Mouse (Mus musculus): ENCODE measurements around the gene Gm9008.
"Not testable (repeated sequence)": the region's sequence is repeated elsewhere in the genome, so short reads cannot be mapped to it uniquely, and the experiment has no call there.

Gene Gm9008

DNA sequence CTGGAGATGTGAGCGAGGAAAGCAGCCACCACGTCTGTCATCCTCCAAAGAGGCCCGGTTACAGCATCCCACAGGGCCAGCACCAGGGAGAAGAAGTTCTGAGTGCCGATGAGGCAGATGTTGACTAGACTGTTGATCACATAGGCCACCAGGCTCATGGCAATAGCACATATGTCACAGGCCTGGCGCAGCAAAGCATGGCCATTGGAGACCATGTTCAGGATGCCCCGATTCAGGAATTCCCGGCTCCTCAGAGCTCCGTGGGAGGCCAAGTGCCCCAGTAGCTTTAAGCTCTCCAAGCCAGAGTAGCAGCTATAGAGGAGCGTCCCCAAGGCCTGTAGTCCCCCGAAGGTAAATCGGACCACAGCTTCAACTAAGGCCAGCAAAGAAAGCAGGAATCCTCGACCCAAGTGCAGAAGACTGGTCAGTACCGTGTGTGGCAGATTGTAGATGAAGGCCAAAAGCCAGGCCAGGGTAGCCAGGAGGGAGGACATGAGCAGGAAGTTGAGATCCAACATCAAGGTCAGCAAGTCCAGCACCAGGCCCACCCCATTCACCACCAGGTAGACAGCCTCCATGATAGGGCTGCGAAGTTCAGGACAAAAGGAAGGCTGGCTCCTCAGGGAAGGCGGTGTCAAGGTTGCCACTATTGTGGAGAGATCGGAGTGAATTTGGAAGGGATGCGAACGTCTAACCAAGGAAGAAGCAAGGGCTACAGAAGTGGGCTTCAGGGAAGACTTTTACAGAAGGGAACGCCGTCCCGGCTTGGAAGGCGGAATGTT is at the start of gene Gm9008:
TSS of gene Gm9008 (minus strand) at position 731 of the 782 bp plus-strand sequence.
- DNase-seq (ENCODE audit: low spot score in 2 of 2) = not testable (repeated sequence)

DNA sequence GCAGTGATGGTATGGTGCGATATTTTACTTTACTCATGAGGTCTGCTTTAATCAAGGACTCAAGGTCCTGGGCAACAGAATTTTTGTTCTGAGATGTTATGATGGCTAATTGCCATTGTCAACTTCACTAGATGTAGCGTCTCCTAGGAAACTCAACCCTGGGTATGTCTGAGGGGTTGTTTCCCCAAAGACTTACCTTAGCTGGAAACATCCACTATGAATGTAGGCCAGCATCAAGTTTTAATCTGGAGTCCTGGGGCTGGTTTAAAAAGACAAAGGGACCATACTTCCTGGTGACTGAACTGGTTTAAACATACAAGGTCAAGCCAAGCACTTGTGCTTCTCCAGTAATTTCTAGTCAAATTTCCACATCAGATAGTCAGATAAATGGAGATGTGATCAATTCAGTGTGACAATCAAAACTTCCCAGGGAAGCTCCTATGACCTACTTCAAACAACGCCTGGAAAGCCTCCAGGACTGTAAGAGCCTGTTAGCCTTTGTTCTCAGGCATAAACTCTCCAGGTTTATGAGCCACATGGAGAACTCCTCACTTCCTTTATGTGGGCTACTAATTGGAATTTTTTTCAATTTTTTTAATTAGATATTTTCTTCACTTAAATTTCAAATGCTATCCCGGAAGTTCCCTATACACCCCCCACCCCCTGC is 24.5 kb upstream of the Gm9008 start:
- DNase-seq (ENCODE audit: low spot score in 2 of 2) = no peak

DNA sequence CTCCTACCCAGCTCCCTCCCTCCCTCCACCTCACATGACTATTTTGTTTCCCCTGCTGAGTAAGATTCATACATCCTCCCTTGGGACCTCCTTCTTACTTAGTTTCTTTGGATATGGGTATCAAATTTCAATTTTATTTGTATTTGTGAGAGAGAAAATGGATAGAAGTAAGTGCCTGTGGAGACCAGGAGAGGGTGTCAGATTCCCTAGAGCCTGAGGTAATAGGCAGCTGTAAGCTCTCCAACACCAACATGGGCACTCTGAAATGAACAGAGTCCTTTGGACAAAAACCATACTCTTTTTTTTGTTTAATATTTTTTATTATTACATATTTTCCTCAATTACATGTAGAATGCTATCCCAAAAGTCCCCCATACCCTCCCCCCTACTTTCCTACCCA is 12.6 kb upstream of the Gm9008 start:
- DNase-seq (ENCODE audit: low spot score in 2 of 2) = no peak

DNA sequence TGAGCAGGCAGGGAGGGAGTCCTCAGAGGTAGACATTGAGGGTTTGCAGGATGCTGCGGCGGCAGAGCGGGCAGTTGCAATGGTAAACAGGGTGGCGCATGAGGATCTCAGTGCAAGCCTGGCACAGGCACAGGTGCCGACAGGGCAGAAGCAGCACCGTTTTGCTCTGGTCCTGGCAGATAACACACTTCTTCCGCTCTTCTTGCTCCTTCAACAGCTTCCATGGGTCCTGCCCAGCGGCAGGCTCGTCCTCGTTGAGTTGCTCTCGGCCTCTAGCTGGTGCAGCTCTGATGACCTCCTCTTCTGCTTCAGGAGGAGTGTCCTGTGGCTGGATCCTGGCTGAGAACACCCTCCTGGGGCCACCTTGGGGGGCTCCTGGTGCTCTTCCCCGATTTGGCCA is 1.2 kb downstream of the Gm9008 start:
- not testable (repeated sequence) for DNase-seq (ENCODE audit: low spot score in 2 of 2)

DNA sequence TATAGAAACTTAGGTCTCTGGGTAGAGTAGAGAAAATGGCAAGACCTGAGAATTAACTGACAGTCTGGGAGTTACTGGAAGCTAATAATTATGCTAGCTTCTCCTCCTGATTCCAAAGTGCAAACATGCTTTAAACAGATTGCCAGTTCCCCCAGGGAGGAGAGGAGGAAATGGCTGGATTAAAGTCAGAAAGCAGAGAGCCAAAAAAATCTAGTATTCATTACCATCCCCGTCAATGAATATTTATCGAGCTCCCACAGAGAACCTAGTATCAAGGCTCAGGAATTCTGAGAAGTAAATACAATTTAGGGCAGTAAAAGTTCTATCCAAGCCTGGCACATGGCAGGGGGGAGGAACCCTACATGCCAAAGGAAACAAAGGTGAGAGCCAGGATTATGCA is 29.4 kb downstream of the Gm9008 start:
- DNase-seq (ENCODE audit: low spot score in 2 of 2) = no peak
